Mouse (Mus musculus): ENCODE data around the gene Ubl7.

Gene Ubl7

DNA sequence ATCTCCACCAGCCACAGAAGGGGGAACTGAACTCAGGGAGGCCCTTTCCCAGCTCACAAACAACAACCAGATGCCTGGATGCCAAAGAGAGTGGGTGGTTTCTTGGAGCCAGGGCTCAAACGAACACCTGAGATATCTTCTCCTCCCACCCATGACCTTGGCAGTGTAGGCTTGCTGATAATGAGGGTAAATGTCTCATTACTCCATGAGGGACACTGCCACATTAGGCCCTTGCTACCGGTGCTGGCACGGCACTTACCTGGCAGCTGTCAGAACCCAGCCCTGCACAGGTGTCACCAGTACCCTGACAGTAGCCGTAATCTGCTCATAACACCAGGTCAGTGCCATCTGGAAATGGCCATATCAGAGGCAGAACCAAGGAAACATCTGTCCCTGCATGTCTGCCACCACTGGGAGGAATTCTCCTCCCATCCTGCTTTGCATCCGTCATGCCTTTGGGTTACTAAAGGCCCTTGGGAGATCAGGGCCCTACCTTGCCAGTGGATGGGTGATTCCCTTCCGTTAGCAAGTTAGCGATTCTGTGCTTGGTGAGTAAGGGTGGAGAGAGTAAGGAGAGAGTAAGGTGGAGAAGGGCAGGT is 37.7 kb downstream of the Ubl7 start:
- DNase-seq (ENCODE audit: low spot score): no peak

DNA sequence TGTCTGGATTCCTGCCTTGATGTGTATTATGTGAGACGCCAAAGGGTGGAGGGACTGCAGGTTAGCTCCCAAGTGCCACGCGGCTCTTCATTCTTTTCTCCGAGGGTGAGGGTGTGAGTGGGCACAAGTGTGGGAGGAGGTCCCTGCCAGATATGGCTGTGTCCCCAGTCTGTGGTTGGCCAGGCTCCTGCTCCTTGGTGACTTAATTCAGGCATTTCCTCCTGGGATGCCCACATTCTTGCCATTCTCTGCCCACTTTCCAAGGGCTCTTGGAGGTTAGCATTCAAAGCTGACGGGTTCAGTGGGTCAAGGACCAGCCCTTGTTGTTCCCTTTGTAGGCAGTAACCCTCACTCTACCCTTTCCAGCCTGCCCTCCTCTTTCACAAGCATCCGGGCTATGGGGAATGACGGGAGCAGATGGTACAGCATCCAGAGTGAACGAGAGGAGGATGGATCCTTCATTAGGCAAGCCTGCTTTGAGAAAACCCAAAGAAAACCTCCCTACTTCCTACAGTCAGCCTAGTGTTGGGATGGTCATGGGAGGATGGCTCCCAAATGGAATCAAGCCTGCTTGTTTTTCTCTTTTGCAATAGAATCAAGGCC is 38.4 kb downstream of the Ubl7 start:
- no peak for DNase-seq (ENCODE audit: low spot score)

DNA sequence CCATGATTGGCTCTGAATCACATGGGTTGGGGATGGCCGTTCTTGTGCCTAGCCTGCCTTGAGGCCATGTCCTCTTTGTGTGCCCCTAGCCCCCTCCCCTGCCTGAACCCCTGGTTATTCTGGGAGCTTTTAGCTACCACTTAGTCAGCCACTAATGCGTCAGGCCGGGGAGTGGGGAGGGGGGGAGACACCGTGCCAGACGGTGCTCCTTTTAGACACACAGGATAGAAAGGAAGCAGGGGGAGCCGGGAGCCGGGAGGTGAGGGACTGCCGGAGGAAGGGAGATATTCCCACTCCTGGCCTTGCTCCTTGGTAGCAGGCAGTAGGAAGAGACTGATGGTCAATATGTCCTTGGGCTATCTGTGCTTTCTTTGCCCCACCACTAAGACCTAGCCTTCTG is 39.1 kb downstream of the Ubl7 start:
- DNase-seq (ENCODE audit: low spot score): no peak

DNA sequence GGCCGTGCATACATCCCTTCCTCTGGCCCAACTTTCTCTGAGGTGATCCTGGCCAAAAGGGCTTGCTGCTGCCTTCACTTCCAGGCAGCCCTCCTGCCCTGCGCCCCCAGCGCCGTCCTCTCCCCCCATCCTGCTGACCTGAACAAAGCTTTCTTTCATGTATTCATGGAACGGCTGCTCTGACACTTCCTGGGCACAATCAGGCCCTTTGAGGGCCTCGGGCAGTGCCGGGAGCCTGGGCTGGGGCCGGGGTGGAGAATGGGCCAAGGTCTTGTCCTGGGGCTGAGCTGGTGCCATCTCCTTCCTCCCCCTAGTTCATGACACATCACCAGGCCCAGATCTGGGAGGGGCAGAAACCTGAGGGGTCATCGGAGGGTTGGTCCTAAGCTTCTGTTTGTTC is 39.7 kb downstream of the Ubl7 start:
- DNase-seq (ENCODE audit: low spot score): no peak

DNA sequence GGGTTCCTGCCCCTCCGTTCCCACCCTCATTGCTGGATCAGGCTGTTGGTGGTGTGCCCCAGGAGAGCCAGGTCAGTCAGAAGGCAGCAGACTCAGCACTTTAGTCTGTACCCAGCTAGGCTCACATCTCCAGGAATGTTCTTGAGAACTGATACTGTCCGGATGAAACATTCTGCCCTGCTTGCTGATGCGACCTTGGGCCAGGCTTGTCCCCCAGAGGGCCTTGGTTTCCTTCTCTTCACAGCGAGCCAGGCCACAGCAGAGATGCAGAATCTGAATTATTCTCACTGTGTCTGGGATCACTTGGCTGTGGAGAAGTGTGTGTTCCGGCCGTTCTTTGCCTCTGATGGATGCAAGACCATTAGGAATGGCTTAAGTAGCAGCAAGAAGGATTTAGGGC is 41.2 kb downstream of the Ubl7 start:
- no peak for DNase-seq (ENCODE audit: low spot score)

DNA sequence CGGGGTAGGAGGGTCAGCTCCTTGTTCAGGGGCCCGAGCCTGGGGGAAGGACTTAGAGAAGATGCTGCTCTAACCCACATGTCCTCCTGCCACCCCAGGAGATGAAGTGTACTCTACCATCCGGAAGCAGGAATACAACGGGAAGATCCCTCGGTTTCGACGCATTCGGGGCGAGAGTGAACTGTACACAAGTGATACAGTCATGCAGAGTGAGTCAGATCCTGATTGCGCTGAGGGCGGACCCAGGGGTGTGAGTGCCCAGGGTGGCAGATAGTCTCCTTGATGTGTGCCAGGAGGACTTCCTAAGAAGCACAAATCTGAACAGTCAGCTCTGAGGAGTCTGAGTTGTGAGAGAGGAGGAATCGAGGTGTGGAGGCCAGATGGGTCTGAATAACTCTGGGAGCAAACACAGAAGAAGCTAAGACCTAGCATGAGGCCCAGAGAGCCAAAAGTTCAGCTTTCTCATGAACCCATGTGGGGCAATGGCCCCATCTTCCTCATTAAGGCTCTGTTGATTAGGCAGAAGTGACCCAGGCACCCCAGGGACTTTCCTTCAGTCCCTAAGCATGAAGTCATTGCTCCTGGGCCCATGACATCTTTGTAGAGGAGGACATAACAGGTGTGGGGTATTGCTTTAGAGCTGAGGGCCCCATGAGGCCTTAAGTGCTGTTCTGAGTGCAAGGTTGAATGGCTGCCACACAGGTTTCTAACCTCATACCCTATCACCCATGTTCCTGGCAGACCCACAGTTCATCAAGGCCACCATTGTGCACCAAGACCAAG is 44.4 kb downstream of the Ubl7 start:
- no peak for DNase-seq (ENCODE audit: low spot score)

DNA sequence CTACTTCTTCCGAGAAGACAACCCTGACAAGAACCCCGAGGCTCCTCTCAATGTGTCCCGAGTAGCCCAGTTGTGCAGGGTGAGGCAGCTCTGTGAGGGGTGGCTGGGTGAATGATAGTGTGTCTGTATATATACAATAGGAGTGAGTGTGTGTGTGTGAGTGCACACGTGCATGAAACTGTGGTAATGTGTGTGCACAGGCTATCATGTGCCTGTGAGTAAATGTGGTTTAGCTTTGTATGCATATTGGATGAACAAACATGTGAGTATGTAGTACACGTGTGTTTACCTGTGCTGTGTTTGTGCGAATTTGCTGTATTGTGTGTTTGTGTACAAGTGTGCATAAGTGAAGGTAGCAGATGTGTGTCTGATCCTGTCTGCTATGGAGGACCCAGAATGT is 45.0 kb downstream of the Ubl7 start:
- no peak for DNase-seq (ENCODE audit: low spot score)

DNA sequence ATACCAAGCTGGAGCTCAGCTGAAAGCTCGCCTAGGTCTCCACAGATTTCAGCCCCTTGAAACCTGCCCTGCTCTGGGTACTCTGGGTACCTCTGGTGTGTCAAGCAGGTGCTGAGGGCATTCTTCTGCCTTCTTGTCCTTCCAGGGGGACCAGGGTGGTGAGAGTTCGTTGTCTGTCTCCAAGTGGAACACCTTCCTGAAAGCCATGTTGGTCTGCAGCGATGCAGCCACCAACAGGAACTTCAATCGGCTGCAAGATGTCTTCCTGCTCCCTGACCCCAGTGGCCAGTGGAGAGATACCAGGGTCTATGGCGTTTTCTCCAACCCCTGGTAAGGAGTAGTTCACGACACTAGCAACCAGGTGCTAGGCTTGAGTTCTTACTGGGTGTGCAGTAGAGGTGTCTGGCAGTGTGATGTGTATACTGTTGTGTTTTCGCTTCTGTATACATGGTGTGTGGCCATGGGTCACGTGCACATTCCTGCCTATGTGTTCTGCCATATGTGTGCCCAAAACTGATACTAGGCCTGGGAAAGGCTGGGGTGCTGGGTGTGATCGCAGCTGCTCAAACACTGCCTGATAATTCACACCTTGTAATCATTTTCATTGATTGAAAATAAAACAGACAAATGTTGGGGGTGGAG is 45.5 kb downstream of the Ubl7 start:
- no peak for DNase-seq (ENCODE audit: low spot score)

DNA sequence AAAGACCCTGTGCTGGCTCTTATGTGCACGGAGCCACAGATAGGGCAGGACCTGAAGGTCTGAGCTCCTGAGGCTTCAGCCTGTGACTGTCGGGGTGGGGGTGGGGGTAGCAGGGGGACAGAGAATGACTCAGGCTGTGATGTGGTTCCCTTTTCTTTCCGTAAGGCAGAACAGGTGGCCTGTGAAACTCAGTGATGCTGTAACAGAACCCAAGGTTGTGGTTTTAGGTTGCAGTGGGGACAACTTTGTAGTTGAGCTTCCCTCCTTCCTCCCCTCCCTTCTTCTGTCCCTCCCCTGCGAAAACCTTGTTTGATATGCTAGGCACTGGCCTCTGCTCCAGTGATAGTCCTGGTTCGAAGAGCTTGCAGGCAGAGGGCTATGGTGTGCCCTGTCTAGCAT is 46.1 kb downstream of the Ubl7 start:
- no peak for DNase-seq (ENCODE audit: low spot score)

DNA sequence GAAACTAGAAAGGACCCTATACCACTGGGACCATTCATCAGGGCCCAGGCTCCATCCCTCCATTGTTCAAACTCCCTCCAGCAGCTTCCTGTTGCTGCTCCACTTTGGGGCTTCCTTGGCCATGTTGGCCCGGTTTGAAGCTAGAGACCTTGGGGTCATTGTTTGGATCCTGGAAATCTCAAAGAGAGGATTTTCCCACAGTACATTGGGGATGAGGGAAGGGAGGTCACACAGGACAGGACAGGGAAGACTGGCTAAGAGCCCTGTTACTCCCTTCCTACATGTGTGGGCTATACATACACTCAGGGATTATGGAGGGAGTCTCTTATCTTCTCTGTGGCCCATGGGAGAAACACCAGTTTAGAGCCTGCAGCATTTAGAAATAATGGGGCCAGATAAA is 47.8 kb downstream of the Ubl7 start:
- DNase-seq (ENCODE audit: low spot score): no peak

DNA sequence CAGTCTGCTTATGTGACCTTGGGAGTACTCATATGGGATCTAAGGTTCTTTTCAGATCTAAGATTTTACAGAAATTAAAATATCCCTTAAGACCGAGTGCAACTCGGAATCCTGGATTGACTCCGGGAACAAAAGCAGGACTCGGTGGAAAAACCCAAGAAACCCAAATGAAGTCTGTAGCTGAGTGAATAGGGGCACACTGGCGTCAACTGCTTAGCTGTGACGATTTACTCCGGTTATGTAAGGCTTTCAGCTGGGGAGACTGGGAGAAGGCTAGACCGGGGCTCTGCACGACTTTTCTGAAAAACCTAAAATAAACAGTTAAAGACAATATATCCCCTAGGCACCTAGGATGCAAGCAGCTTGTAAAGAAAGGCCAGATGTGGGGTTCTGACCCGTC is 48.6 kb downstream of the Ubl7 start:
- no peak for DNase-seq (ENCODE audit: low spot score)

DNA sequence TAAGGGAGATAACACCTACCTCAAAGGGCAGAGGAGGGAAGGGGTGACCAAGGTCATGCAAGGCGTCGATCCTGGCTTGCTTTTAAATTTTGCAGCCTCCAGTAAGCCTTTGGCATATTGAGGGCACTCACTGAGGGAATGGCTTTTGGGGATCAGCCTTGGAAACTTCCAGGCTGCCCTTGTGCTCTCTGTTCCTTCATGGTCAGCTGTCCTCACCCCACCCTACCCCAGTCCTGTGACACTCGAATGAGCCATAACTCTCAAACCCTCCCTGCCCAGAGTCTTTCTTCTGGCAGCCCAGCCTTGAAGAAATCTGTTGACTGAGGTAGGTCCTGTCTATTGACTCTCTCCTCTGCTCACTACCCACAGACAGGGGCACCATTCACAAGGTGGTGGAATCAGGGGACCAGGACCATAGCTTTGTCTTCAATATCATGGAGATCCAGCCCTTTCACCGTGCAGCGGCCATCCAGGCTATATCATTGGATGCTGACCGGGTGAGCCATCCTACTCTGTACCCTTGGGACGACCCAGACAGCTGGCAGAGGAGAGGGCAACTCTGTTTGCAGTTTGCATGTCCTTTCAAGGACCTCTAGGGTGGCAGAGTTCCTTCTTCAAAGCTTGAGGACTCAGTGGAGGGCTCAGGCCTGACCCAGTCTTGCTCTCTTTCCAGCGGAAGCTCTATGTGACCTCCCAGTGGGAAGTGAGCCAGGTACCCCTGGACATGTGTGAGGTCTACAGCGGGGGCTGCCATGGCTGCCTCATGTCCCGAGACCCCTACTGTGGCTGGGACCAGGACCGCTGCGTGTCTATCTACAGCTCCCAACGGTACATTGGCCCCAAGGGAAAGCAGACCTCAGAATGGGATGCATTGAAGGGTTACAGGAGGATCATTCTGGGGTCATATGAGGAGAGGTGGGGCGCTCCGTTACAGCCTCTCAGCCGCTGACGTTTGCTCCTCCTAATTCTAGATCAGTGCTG is 49.4 kb downstream of the Ubl7 start:
- DNase-seq (ENCODE audit: low spot score): no peak

DNA sequence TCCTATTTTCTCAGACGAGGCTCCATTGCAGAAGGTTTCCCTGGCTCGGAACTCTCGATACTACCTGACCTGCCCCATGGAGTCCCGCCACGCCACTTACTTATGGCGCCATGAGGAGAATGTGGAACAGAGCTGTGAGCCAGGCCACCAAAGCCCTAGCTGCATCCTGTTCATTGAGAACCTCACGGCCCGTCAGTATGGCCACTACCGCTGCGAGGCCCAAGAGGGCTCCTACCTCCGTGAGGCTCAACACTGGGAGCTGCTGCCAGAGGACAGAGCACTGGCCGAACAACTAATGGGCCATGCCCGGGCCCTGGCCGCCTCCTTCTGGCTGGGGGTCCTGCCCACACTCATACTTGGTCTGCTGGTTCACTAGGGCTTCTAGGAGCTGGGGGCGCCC is 50.4 kb downstream of the Ubl7 start:
- no peak for DNase-seq (ENCODE audit: low spot score)

DNA sequence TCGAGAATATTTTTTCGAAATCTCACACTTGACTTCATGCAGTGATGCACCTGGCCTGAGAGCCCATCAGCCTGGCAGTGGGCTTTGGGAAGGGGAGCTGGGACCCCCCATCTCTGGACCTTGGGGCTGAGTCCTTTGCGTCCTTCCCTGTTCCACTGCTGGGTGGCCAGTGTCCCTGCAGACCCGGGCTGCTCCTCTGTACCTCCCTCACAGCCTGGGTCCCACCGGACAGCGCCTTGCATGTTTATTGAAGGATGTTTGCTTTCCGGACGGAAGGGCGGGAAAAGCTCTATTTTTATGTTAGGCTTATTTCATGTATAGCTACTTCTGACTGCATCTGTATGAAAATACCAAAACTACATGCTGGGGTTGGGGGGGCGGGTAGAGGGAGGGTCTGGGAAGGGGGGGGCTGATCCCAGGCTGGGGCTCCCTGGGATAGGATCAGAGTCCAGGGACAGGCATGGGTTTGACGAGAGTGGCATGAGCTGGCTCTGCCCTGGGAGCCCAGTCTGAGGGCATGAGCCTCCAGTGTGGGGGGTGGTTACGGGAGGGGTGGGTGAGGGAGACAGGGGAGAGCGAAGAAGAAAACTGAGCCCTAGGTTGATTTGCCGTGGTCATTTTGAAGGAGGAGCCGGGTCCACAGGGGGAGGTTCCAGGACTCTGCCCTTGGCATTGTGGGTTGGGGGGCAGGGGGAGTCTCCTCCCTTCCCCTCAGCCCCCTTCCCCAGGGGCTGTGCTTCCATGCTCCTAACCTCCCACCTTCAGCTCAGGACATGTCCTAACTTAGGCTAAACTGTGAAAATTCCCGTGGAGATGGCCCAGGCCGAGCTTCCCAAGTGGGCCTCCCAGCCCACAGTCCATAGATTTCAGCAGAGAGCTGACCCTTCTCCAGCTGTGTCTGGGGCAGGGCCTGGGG is 51.3 kb downstream of the Ubl7 start:
- no peak for DNase-seq (ENCODE audit: low spot score)

DNA sequence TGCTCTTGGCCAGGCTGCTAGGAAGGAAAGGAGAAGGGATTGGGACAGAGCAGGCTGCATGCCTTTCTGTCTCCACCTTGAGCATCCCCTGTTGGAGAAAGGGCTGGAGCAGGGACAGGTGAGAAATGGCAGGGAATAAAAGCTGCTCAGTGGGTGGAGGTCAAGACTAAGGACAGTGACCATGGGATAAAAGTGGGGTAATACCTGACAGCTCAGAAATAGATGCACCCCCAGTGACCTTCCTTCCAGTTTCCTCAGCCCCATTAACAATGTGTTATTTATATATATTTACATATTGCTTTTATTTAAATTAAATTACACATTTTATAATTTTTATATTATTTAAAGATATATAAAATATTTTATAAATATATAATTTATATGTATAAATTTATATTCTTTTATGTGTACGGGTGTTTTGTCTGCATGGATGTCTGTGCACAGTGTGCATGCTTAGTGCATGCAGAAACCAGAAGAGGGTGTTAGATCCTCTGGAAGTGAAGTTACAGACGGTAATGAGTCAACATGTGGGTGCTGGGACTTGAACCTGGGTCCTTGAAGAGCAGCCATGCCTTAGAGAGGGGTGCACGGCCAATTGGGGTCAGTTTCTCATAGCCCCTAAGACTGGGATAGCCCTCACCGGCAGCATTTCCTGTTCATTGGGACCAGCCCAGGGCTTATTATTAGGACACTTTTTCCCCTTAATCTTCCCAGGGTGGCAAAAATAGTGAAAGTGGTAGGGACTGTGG is 52.6 kb downstream of the Ubl7 start:
- DNase-seq (ENCODE audit: low spot score): no peak

DNA sequence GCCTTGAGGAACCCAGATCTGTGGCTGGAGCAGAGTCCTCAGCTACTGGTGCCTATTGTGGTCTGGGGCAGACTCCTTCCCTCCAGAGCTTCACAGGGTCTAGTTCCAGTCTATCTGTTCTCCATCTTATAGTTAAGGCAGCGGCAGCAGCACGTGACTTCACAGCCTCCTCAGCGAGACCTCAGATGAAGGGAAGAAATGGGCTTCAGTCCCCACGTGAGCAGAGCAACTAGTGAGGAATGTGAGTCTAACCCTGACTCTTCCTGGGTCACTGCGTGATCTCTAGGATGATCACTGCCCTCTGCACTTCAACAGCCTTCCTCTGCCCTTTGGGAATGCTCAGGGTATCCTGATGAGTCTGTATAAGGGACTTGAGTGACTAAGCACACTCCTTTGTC is 53.2 kb downstream of the Ubl7 start:
- DNase-seq (ENCODE audit: low spot score): no peak

DNA sequence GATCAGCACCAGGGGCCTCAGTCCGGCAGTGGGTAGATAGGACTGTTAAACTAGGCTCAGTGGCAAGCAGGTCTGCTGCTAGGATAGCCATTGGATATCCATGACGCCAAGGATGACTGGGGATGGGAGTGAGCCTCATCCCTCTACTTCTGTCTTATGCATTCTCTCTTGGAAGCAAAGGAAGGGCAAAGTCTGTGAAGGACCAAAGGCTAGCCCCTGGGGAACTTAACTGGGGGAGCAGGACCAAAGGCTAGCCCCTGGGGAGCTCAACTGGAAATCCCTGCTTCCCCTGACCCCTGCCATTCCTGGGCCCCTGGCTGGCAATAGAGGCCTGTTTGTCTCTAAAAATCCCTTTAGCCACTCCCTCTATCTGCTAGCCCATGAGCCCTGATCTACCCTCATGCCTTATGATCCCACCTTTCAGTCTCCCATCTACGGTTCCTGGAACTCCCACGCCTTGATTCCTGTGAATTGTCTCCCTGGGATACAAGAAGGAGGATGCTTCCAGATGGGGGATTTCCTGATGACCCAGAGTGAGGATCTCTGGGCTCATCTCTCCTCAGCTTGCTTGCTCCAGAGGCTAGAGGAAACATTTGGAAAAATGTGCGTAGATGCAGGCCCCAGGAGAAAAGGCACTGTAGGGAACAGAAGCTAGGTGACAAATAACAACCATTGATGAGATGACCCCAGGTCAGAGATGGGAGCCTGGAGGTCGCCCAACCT is 53.9 kb downstream of the Ubl7 start:
- no peak for DNase-seq (ENCODE audit: low spot score)

DNA sequence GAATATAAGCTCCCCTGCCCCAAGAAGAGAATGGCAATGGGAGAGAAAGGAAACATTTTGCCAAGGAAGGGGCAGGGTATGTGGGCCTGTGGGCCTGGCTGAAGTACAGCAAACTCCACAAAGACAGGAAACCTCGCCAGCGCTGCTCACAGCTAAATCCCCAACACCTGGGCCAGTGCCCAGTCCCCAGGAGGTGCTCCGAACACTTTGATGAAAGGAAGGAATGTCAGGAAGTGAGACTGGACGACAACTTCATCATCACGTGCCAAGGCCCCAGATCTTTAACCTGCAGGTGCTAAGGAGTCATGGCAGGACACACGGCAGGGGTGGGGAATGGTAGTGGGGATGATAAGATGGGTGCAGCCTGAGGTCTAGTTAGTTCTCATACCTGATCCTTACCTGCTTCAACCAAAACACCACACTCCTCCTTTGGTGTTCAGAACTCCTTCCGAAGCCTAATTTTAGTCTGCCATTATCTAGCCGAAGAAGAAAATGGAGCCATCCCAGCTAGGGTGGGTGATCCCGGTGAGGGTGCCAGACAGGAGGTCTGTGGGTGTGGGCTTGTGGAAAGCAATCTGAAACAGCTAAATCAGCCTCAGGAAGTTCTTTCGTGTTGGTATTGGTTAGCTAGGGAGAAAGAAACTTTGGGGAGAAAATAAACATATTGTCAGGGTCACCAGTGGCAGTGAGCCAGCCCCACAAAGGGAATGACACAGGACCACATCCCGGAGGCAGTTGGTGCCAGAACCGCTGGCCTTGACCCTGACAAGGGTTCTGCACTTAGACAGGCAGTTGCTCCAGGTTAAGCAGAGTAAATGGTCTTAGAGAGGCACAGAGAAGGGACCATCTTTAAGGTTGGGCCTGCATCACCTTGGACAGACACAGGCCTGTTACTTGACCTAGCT is 54.8 kb downstream of the Ubl7 start:
- DNase-seq (ENCODE audit: low spot score): peak; percentile 66

Data from ovary, postnatal 36 days (tissue).